Mouse (Mus musculus) retina, postnatal 7 days (tissue): Measurements from ENCODE around the gene Cln5.
A peak's percentile ranks its signal among the peaks of the same experiment; 100 is the strongest.

Experiments
- DNase-seq: peaks from one replicate; pipeline ENCODE4 v3.0.0-alpha.2; 2012; ENCODE audit warnings: low read depth, low spot score

Gene Cln5

DNA sequence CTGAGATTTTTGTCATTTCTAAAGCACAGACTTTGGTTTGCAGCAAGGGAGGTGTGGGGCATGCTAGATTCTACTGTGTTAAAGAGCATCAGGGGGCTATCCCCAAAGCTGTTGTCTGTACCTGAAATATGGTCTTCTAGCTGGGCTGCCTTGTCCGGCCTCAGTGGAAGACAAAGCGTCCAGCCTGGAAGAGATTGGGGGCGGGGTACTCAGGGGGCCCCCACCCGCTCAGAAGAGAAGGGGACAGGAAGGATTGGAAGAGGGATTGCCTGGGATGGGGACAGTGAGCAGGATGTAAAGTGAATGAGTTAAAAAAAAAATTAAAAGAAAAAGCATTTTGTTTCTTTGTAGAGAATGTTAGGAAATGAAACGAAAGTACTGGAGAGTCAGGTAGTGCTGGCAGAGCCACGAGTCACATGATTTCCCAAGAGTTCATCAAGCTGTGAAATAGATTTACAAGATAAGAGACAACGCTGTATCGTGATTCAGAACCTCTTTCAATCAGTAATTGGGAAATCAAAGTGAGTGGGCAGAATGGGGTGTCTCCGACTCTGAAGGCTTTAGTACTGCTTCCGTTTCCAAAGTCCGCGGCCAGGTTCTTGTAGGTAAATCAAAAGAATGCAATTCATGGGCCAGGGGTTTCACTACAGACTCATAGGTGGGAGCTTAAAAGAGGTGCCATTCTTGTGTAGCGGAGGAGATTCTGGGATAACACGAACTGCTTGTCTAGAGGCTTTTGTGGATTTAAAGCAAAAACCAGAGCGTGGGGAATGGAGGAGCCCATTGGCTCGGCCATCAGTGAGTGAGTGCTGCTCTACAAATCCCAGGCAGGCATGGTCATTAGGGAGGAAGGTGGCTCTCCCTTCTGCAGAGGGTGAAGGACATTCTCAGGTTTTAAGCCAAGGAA lies 8.2 kb downstream of the Cln5 start:
- no peak for DNase-seq

DNA sequence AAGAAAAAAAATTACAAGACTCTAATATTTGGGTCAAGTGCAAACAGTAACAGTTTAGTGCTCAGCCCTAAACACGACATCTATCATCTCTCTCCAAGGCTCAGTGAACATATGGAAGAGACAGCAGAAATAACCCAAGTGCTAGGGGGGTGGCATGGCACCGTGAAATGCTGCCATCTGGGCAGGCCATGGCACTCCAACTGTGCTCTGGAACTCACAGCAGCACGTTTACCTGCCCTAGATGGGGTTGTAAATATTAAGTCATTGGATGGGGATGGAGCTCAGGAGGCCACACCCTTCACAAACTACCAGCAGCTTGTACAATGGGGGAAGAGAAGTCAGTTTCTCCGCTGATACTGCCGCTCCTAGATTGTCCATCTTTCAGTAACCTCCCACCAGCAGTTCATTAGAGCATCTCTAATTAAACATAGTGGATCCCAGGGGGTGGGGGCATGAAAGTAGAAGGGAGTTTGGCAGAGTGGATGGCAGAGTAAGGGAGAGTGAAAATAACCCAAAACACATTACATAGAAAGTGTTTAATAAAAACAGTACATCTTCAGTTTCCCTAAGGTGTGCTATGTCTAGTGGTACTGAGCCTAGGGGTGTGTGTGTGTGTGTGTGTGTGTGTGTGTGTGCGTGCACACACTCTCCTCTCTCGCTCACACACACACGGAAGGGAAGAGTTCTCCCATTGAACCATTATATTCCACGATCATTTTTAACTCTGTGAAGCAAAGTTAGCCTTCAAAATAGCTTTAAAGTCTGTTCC lies 9.4 kb downstream of the Cln5 start:
- no peak for DNase-seq

DNA sequence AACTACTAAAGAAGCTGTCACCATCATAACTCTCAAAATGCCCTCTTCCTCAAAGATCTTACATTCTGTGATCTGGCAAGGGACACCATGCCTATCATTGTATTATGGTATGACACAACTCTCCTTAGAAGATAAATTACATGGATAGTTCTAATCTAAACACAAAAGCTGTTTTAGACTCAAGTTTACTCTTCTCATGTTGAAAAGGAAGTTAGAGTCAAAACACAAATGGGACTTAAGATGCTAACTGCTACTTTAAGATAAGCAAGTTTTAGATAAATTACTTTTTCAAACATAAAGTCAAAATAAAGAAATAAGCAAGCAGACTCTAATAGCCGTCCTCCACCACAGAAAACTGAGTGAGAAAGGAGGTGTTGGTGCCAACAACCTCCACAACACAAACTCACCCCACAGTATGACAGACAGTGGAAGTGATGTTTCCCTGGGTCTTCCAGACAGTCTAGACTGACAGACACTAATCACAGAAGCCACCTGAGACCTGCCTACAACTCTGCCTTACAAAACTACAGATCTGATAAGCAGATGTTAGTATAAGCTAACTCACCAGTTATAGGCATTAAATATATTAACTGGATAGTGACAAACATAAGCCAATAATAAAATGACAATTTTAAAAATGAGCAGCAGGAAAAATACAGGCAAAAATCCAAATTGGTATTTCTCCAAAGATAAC lies 16.0 kb downstream of the Cln5 start:
- DNase-seq = no peak

DNA sequence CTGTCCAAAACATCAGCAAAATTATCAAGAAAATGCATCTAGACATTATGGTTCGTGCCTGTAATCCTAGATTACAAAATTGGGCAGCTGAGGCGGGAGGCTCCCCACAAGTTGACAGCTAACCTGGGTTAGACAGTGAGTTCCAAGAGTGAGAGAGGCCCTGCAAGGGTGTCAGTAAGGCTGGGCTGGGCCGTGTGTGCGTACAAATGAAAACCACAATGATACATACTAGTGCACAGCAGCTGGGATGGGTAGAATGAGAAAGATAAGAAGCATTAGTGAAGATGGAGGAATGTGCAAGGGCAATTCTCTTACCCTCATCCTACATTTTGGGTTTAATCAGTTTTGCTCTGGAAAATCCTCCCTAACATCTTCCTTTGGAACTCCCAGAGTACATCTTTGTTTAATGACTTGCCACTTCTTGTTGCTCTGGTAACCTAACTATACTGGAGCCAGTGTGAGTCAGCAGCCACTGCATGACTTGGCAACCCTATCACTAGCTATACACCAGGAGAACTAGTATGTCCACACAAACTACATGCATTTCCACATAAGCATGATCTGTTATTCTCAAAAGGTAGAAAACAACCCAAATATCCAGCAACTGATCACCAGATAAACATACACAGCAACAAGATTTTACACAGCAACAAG lies 16.8 kb downstream of the Cln5 start:
- no peak for DNase-seq

DNA sequence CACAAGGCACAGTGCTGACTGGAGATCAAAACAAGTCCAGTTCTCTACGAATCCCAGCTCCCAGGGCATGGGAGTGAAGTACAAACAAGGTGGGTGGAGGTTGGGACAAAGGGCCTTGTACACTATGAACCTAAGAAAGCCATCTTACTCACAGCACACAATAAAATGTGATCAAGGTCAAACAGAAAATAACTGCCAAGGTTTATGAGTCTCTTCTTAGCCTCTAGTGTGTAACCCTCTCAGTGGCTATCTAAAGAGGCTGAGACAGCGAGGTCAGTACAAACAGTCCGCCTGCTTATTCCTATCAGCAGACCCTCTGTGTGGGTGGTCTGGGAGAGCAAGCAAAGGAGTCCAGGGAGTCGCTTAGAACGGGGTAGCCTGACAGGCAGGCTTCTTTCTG lies 17.8 kb downstream of the Cln5 start:
- DNase-seq = no peak

DNA sequence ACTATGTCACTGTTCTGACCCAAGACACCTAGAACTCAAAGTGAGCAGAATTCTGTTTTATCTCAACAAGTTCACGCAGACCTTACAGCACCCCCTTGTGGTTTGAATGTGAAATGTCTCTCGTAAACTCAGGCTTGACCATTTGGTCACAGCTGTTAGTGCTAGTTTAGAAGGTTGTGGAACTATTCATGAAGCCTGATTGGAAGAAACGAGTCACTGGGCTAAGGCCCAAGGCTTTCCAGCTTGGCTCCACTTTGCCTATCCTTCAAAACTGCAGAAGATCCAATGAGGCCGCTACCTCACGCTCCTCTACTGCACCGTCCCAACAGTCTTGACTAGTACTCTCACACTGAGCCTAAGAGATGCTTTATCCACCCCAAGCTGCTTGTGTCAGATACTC lies 18.6 kb downstream of the Cln5 start:
- DNase-seq = peak; percentile 30

DNA sequence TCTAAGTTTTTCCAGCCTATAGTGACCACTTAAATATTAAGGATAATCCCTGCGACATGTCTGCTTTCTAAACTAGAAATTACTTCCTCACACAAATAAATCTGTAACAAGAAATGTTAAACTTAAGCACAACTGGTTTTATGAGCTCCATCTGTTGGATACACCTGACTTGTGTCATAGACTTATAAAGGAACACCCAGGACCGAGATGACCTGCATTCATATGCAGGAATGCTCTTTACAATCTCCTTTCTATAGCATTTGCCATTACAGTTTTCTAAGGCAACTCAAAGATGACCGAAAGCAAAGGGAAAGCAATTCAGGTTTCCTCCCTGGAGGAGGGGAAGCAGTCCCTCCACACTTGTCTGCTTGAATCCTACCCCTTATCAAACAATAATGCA lies 23.2 kb downstream of the Cln5 start:
- DNase-seq = no peak

DNA sequence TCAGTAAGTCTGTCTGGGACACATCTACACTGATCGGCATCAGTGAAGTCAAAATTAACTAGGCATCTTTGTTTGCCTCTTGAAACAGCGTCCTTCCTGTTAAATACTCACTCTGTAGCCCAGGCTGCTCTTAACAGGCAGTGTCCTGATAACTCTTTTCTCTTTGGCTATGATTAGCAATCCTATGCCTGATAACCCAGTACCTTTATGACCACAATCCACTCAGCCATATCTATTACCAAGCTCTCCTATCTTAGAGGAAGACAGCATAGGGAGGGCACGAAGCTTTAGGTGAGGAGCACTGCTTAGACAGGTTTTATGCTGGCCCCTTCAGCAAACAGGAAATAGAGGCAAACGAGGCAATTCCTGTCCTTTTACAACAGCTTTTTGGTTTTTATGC lies 23.7 kb downstream of the Cln5 start:
- no peak for DNase-seq

DNA sequence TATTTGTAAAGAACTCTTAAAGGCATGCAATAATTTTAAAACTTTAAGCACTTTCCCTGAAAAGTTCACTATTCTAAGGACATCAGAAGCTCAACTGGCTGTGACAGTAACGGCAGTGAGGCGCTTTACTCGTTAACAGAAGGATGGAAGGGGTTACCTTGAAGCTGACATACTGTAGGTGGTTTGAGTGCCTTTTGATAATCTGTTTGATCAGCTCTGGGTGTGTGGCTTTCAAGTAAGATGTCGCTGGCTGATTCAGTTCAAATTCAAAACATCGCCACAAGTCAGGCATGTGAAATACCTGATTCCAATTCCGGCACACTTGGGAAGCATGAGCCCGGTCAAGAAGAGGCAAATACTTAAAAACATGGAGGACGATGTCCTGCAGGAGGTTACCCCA lies 25.0 kb downstream of the Cln5 start:
- no peak for DNase-seq

DNA sequence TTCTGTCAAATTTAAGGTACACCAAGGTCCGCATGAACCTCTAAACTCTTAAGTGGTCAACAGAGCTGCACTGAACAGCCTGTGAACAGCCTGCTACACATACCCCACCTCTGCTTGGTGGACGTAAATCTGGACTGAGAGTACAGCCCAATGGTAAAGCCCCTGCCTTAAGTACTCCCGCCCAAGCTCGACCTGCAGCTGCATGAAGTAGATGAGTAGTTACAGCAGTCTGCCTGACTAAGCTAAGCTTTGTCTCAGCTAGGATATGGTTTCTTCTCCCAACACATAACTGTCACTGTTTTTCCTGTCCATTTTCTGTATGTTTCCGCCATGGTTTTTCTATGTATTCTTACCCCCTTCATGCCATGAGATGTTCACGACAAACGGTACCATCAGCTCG lies 25.8 kb downstream of the Cln5 start:
- no peak for DNase-seq

DNA sequence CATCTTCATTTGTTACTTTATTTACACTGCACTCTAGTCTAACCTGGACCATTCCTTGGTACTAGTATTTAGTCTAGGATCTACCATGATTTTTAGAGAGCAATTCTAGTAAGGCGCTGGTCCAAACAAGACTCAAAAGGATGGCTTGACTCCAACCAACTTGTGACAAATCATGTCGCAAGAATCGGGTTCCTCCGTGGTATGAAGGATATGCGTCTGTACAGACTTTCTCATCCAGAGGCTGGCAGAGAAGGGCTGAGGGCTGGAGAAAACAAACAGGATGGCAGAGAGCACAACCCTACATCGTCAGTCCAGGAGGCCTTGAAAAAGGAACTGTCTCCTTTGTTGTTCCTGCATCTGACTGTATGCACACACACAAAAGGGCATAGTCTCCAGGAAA lies 26.6 kb downstream of the Cln5 start:
- no peak for DNase-seq

DNA sequence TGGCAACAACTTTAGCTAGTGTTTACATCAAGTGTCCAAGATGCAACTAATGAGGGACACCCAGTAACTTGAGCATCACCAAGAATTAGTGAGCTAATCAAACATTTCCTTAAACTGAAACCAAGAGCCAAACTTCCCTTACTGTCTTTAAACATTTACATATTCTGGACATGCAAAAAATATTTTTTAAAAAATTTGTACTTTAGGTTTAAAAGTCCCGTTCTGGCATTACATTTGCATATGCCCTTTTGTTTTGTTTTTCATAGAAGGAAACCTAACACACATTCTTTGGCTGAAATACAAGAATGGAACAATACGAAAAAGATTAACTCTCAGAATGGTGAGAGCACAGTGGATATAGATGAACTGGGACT lies 28.2 kb downstream of the Cln5 start:
- DNase-seq = no peak

DNA sequence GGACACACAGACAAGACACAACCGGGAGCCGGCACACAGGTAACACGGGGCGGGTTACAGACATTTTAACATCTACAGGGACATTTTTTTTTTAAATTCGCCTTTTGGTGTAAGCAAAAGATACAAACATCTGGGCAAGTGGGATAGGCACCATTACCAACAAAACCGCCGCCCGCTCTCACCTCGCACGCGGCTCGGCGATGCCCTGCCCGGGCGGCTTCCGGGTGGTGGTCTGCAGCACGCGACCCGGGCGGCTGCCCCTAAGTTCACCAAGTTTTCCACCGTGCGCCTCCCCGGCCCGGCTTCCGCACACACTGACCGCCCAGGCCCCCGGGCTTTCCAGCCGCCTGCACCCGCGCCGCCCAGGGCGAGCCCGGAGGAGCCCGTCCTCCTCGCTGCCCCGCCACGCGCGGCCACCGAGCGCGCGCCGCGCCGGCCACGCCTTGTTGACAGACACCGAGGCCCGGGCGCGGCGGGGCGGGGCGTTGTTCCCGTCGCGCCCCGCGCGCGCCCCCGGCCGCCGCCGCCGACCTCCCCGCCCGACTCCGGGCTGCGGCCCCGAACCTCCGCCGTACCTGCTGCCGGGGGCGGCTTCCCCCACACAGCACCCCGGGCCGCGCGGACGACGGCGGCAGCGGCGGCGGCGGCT lies 28.7 kb downstream of the Cln5 start:
- DNase-seq = peak; percentile 69

DNA sequence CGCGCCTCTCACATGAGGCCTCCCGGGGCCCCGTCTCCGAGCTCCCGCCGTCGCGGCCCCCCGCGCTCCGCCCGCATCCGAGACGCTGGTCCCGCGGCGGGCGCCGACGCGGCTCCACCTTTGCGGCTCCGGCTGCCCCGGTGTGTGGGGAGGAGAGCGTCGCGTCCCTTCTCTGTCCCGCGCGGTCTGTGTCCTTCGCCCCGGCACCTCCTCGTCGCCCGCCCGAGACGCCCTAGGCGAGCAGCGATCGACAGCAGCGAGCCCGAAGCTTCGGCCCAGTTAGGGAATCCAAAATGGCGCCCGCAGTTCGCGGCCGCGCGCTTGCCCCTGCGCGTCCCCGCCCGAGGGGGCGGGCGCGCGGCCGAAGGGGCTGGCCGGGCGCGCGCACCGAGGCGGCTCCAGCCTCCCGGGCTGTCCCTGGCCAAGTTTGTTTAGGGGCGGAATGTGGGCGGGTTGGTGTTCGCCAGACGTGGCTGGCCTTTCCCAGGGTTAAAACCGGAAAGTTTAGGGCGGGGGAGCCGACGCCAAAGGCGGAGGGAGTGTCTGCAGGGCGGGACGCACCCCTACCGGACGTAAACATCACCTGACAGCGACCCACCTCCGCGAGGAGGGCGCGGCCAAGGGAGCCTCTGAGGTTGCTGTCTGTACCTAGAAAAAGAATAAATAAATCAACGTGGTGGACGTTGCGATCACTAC lies 29.4 kb downstream of the Cln5 start, which contains the start of gene Fbxl3:
Gene Fbxl3 (minus strand): TSS at position 329 of the 696 bp plus-strand sequence.
- peak; percentile 78 for DNase-seq

DNA sequence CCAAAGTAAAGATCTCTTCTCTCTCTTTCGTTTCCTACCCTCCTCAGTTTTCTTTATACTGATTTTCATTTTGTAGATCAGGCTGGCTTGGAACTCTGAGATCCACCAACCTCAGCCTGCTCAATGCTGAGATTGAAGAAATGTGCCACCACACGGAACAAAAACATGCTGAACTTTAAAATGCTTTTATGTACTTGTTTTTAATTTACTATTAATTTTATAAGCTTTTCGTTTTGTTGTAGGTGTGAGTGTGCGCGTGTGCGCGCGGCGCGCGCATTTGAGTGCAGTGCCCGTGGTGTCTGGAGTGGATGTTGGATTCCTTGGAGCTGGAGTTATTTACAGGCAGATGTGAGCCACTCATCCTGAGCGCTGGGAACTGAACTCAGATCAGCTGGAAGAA lies 30.3 kb downstream of the Cln5 start:
- DNase-seq = no peak

DNA sequence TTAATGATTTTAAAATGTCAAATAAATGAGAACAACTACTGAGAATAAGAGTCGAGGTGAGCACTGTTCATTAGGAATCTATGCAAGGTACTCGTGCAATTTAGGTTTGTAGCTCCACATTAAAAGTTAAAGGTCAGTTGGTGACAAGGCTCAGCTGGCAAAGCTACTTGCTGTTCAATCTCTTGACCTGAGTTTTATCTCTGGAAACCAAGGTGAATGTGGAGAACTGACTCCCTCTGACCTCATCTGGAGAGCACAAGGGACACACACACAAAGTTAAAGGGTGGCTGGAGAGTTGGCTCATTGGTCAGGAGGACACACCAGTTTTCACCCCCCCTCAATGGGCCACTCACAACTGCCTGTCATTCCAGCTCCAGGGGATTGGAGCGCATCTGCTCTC lies 31.2 kb downstream of the Cln5 start:
- no peak for DNase-seq

DNA sequence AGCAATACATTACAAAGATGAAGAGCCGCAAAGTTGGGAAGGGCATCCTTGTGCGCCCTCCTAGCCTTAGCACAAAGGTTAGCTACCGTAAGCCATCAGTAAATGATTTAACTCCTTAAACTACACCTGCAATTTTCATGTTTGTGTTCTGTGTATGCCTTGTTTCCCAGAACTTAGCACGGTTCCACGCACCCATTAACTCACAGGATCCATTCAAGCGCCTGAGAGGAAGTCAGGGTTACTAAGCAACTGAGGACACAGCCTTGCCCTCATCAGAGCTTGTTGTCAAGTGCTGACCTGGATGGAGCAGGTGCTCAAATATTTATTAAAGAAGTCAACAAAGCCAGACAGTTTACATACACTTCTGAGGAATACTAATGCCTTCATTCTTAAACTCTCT lies 32.2 kb downstream of the Cln5 start:
- DNase-seq = no peak

DNA sequence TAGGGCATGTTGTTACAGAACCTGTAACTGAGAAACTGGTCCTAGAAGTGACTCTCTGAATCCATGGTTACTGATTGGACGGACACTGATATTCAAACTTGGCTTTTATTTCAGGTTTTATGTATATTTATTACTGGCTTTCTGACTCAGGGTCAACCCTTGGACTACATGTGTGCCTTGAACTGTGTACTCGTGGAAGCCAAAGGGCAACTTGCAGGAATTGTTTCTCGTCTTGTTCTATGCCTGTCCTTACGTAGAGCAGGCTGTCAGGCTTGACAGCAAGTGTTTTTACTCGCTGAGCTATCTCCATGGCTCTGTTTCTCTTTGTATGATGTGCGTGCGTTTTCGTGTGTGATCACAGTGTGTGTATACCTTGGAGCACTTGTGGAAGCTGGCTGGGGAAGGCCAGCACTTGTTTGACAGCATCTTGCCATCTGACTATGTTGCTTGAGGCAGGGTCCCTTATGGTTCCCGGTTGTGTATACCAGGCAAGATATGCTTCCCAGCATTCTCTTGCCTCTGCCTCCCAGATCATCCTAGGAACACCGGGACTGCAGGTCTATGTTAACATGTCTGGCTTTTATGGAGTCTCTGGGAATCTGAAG lies 32.8 kb downstream of the Cln5 start:
- DNase-seq = no peak

DNA sequence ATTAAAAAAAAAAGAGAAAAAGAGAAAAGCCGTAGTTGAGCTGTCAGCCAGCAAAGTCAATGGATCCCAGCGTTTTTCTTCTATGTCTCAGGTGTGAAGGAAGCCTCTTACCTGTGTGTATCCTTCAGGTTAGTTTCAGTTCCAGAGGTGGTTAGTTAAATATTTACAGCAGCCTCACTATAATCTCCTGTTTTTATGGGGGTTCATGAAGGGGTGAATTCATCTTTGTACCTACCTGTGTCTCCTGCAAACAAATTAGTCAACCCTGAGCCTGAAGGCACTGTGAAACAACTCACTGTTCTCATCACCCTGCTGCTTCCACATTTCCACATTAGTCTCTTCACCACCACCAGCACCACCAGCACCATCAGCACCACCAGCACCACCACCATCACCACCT lies 36.3 kb downstream of the Cln5 start:
- DNase-seq = no peak

DNA sequence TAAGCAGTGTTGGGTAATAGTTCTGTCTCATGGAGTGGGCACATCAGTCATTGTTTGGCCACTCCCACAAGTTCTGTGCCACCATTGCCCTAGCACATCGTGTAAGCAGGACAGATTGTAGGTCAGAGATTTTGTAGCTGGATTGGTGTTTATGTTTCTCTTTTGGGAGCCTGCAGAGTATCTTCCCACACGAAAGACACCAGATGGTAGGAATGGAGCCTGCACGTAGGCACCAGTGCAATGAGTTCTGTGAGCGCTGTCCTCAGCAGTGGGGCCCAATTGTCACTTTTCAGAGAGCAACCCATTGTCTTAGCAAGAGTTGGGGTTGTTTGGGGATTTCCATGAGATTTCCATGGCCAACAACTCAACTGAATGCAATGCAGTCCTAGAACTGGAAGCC lies 40.0 kb downstream of the Cln5 start:
- no peak for DNase-seq
